Mouse (Mus musculus): ENCODE data around the gene Pcgf6. TPM values are rescaled to one million over a fixed set of nuclear protein-coding genes. Genes with fewer than 3 reads are reported as not detected.
"Not testable (repeated sequence)": the region's sequence is repeated elsewhere in the genome, so short reads cannot be mapped to it uniquely, and the experiment has no call there.

Gene Pcgf6
- total and polyA plus RNA-seq, 2 experiments from 2014 or later, result 23.6 to 26.3 TPM

DNA sequence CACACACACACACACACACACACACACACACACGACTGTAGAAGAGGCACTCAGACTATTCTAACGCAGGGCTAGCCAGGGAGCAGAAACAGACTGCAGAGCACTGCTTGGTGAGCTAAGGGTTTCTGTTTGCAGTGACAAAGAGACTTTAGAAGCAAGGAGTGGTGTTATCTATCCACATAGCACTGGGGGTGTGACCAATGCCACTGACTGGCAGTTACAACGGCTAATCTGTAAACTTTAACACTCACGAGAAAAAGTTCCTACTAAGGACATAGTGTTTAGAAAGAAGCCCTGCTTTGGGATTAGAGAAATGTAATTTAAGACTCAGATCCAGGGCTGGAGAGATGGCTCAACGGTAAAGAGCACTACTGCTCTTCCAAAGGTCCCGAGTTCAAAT is 51.0 kb downstream of the Pcgf6 start:
- Histone ChIP-seq H3K9ac (replicated peaks; ENCODE audit: low read length, poor library complexity, severe bottlenecking) (no peak overlapping the region), H3K4me2 (ENCODE audit: low read depth, low read length, poor library complexity, severe bottlenecking) (no peak overlapping the region), H3K27me3 (ENCODE audit: insufficient read depth, low read length) (no peaks in the 10 kb centered on the region), H3K36me3 (ENCODE audit: insufficient read depth, low read length) (no peaks in the 10 kb centered on the region), H3K4me1 (ENCODE audit: insufficient read depth, low read length) (no peaks in the 10 kb centered on the region), H3K4me3 (ENCODE audit: low read depth, low read length) (no peak overlapping the region), H3K9me3 (ENCODE audit: low read length) (no peaks in the 10 kb centered on the region), H3K27ac (ENCODE audit: low read depth, low read length) (no peak overlapping the region)
- 84% methylated on average over 6 of the region's 6 CpGs for WGBS
- ATAC-seq (ENCODE audit: low FRiP score) (no peak), DNase-seq (ENCODE audit: low spot score) (no peak)
- no peak for TF ChIP-seq CTCF (IDR thresholded peaks at IDR 0.05)

DNA sequence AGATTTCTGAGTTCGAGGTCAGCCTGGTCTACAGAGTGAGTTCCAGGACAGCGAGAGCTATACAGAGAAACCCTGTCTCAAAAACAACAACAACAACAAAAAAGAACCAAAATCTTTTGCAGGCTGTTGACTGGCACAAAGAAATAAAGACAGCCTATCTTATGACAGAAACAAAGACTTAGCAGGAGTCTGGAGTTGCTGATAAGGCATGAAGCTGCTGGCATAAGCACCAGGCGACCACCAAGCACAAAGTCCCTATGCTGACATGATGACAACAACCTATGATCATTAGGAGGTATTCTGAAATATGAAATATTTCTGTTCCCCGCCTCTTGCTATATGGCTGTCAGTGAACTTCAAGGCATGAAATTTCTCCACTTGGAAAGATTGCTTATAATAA is 51.8 kb downstream of the Pcgf6 start:
- no peaks in the 10 kb centered on the region for H3K36me3 ChIP-seq (ENCODE audit: insufficient read depth, low read length)
- H3K4me2 ChIP-seq (ENCODE audit: low read depth, low read length, poor library complexity, severe bottlenecking), result no peak overlapping the region
- no peak for TF ChIP-seq CTCF (IDR thresholded peaks at IDR 0.05)
- H3K9me3 ChIP-seq (ENCODE audit: low read length), result no peaks in the 10 kb centered on the region
- no peak for ATAC-seq (ENCODE audit: low FRiP score)
- no peaks in the 10 kb centered on the region for H3K27me3 ChIP-seq (ENCODE audit: insufficient read depth, low read length)
- DNase-seq (ENCODE audit: low spot score), result no peak
- H3K27ac ChIP-seq (ENCODE audit: low read depth, low read length), result no peak overlapping the region
- no peaks in the 10 kb centered on the region for H3K4me1 ChIP-seq (ENCODE audit: insufficient read depth, low read length)
- H3K4me3 ChIP-seq (ENCODE audit: low read depth, low read length), result no peak overlapping the region
- H3K9ac ChIP-seq (replicated peaks; ENCODE audit: low read length, poor library complexity, severe bottlenecking), result no peak overlapping the region
- WGBS, result 83% methylated on average over 4 of the region's 4 CpGs

DNA sequence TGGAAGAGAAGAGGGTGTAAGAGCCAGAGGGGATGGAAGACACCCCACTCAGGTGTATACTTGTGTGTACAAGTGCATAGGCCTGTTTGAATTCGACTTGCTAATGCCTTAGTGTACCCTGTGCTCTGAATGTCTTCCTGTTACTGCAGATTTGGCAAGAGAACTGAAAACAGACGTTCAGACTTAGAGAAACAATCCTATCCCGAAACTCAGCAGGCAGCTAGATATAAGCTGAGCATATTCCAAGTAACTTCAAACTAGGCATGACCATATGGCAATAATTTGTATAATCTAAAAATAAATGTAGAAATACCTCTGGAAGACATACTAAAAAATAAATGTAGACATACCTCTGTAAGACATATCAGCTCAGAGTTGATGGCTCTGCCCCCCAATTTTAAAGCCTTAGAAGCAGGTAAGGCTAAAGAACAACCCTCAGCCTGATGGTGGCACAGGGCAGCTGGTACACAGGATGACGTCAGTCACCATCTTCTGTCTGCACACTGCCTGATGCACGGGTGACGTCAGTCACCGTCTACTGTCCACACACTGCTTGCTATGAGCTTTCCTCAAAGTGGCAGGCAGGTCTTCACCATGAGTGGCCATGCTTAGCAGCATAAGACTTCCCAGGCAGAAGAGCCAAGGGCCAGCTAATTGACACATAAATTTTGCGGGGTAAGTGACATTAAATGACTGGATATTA is 52.4 kb downstream of the Pcgf6 start:
- no peaks in the 10 kb centered on the region for H3K4me1 ChIP-seq (ENCODE audit: insufficient read depth, low read length)
- no peak overlapping the region for H3K4me2 ChIP-seq (ENCODE audit: low read depth, low read length, poor library complexity, severe bottlenecking)
- no peak overlapping the region for H3K27ac ChIP-seq (ENCODE audit: low read depth, low read length)
- H3K9me3 ChIP-seq (ENCODE audit: low read length), result no peaks in the 10 kb centered on the region
- TF ChIP-seq CTCF (IDR thresholded peaks at IDR 0.05), result no peak
- DNase-seq (ENCODE audit: low spot score) (no peak), ATAC-seq (ENCODE audit: low FRiP score) (no peak)
- no peak overlapping the region for H3K4me3 ChIP-seq (ENCODE audit: low read depth, low read length)
- H3K27me3 ChIP-seq (ENCODE audit: insufficient read depth, low read length), result no peaks in the 10 kb centered on the region
- no peaks in the 10 kb centered on the region for H3K36me3 ChIP-seq (ENCODE audit: insufficient read depth, low read length)
- 82% methylated on average over 8 of the region's 8 CpGs for WGBS
- H3K9ac ChIP-seq (replicated peaks; ENCODE audit: low read length, poor library complexity, severe bottlenecking), result no peak overlapping the region

DNA sequence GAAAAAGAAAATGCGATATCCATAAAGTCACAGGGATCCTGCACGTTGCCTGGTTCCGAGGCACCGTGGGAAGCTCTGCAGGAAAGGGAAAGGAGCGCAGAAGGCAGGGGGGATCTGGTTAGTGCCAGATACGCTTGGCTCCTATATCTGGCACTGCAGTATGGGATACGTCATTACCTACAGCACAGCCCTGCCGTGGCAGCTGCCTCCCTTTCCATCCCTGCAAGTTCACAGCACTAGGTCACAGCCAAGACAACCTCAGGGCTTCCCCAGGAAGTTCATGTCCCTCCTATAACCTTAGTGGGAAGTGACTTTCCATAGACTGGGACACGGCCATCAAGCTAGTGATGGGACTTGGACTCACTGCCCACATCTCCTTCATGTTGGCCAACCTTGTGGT is 54.6 kb downstream of the Pcgf6 start:
- H3K4me3 ChIP-seq (ENCODE audit: low read depth, low read length), result no peak overlapping the region
- no peak overlapping the region for H3K27ac ChIP-seq (ENCODE audit: low read depth, low read length)
- H3K4me1 ChIP-seq (ENCODE audit: insufficient read depth, low read length), result no peaks in the 10 kb centered on the region
- WGBS, result 85% methylated on average over 9 of the region's 9 CpGs
- no peak overlapping the region for H3K4me2 ChIP-seq (ENCODE audit: low read depth, low read length, poor library complexity, severe bottlenecking)
- ATAC-seq (ENCODE audit: low FRiP score) (no peak), DNase-seq (ENCODE audit: low spot score) (no peak)
- no peaks in the 10 kb centered on the region for H3K36me3 ChIP-seq (ENCODE audit: insufficient read depth, low read length)
- TF ChIP-seq CTCF (IDR thresholded peaks at IDR 0.05), result no peak
- H3K27me3 ChIP-seq (ENCODE audit: insufficient read depth, low read length), result no peaks in the 10 kb centered on the region
- H3K9me3 ChIP-seq (ENCODE audit: low read length), result no peaks in the 10 kb centered on the region
- no peak overlapping the region for H3K9ac ChIP-seq (replicated peaks; ENCODE audit: low read length, poor library complexity, severe bottlenecking)

DNA sequence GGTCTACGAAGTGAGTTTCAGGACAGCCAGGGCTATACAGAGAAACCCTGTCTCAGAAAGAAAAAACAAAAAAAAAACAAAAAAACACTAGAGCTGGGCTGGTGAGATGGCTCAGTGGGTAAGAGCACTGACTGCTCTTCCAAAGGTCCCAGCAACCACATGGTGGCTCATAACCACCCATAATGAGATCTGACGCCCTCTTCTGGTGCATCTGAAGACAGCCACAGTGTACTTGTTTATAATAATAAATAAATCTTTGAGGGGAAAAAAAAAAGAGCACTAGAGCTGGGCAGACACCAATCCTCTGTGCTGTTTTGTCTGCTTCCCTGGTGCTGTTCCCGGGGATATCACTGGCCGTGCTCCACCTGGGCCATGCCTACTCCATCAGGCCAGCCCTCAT is 58.4 kb downstream of the Pcgf6 start:
- not testable (repeated sequence) for H3K4me1 ChIP-seq (ENCODE audit: insufficient read depth, low read length); H3K27me3 ChIP-seq (ENCODE audit: insufficient read depth, low read length); H3K4me3 ChIP-seq (ENCODE audit: low read depth, low read length); H3K9me3 ChIP-seq (ENCODE audit: low read length); DNase-seq (ENCODE audit: low spot score); H3K4me2 ChIP-seq (ENCODE audit: low read depth, low read length, poor library complexity, severe bottlenecking); H3K36me3 ChIP-seq (ENCODE audit: insufficient read depth, low read length); H3K27ac ChIP-seq (ENCODE audit: low read depth, low read length); H3K9ac ChIP-seq (replicated peaks; ENCODE audit: low read length, poor library complexity, severe bottlenecking); ATAC-seq (ENCODE audit: low FRiP score)
- TF ChIP-seq CTCF (IDR thresholded peaks at IDR 0.05), result 0 out of 2 replicates have a peak, but pooled peaks have one; percentile 9
- 75% methylated on average over 4 of the region's 4 CpGs for WGBS

DNA sequence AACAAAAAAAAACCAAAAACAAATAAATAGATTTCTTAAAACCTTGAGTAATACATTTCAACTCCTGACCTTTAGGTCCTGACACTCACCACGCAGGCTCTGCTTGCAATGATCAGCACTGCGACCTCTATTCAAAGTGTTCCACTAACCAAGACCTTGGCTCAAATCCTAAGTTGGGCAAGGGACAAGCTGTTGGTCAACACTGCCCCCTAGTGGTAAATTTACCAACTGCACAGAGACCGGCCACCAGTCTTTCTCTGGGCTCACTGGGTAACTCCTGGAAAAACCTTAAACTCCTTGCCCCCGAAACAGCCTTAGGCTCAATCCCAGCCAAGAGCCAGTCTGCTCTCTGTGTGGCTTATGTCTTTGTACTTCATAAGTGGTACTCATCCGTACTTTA is 59.6 kb downstream of the Pcgf6 start:
- H3K9me3 ChIP-seq (ENCODE audit: low read length), result no peaks in the 10 kb centered on the region
- DNase-seq (ENCODE audit: low spot score), result peak; percentile 89
- no peak overlapping the region for H3K27ac ChIP-seq (ENCODE audit: low read depth, low read length)
- WGBS, result 13% methylated on average over 5 of the region's 5 CpGs
- no peak for ATAC-seq (ENCODE audit: low FRiP score)
- no peaks in the 10 kb centered on the region for H3K4me1 ChIP-seq (ENCODE audit: insufficient read depth, low read length)
- no peaks in the 10 kb centered on the region for H3K36me3 ChIP-seq (ENCODE audit: insufficient read depth, low read length)
- peak; percentile 97 for TF ChIP-seq CTCF (IDR thresholded peaks at IDR 0.05)
- no peak overlapping the region for H3K9ac ChIP-seq (replicated peaks; ENCODE audit: low read length, poor library complexity, severe bottlenecking)
- no peaks in the 10 kb centered on the region for H3K27me3 ChIP-seq (ENCODE audit: insufficient read depth, low read length)
- H3K4me3 ChIP-seq (ENCODE audit: low read depth, low read length), result no peak overlapping the region
- no peak overlapping the region for H3K4me2 ChIP-seq (ENCODE audit: low read depth, low read length, poor library complexity, severe bottlenecking)

DNA sequence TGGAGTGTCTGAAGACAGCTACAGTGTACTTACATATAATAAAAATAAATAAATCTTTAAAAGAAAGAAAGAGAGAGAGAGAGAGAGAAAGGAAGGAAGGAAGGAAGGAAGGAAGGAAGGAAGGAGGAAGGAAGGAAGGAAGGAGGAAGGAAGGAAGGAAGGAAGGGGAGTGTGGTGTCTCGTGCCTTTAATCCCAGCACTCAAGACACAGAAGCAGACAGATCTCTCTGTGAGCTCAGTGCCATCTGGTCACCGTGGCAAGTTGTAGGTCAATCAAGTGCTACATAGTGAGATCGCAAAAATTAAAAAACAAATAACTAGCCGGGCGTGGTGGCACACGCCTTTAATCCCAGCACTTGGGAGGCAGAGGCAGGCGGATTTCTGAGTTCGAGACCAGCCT is 60.1 kb downstream of the Pcgf6 start:
- WGBS, result 75% methylated on average over 8 of the region's 8 CpGs
- not testable (repeated sequence) for H3K27me3 ChIP-seq (ENCODE audit: insufficient read depth, low read length); H3K27ac ChIP-seq (ENCODE audit: low read depth, low read length); H3K4me2 ChIP-seq (ENCODE audit: low read depth, low read length, poor library complexity, severe bottlenecking); H3K4me1 ChIP-seq (ENCODE audit: insufficient read depth, low read length); DNase-seq (ENCODE audit: low spot score); H3K4me3 ChIP-seq (ENCODE audit: low read depth, low read length); H3K9ac ChIP-seq (replicated peaks; ENCODE audit: low read length, poor library complexity, severe bottlenecking); ATAC-seq (ENCODE audit: low FRiP score); H3K36me3 ChIP-seq (ENCODE audit: insufficient read depth, low read length); H3K9me3 ChIP-seq (ENCODE audit: low read length)

Data from midbrain, postnatal 0 days (tissue).